Mouse (Mus musculus) cerebellum, adult 2 months (tissue): ENCODE measurements around the gene Usp31.

ENCODE experiments used
- CTCF ChIP-seq: fragments of 200-500 bp; IDR thresholded peaks from 2 replicates; pipeline ENCODE4 v1.5.1; 2011; ENCODE audit warnings: low read depth, mild to moderate bottlenecking, control low read depth, low read length, moderate library complexity, borderline replicate concordance; ENCODE audit not compliant: insufficient read depth
- POLR2A ChIP-seq: fragments of 200-500 bp; IDR thresholded peaks from 2 replicates; pipeline ENCODE4 v1.6.1; 2011; ENCODE audit warnings: low read length, control low read depth, borderline replicate concordance; ENCODE audit not compliant: insufficient read depth

GRCm38 (mm10) chr7:121737511-121738415 is 30.7 kb upstream of the Usp31 start:
- TF ChIP-seq CTCF (no peak), POLR2A (no peak)
